Mouse (Mus musculus): ENCODE data around the gene Gm21969. TPM values are rescaled to one million over a fixed set of nuclear protein-coding genes. Genes with fewer than 3 reads are reported as not detected.

Gene Gm21969
- total RNA-seq, 2 experiments from 2014 or later: not detected

- ATAC-seq (replicated peaks; ENCODE audit: low FRiP score, poor library complexity, severe bottlenecking): no peak
Measured at GRCm38 (mm10) chr4:139640775-139641174, 37.8 kb downstream of the Gm21969 start.

GRCm38 (mm10) chr4:139641829-139642425, 38.9 kb downstream of the Gm21969 start:
- ATAC-seq (replicated peaks; ENCODE audit: low FRiP score, poor library complexity, severe bottlenecking): no peak

- ATAC-seq (replicated peaks; ENCODE audit: low FRiP score, poor library complexity, severe bottlenecking): peak; percentile 60; the same call in 1 of the 2 replicates
Measured at GRCm38 (mm10) chr4:139643972-139644371, 41.0 kb downstream of the Gm21969 start.

GRCm38 (mm10) chr4:139646916-139647315, 43.9 kb downstream of the Gm21969 start:
- ATAC-seq (replicated peaks; ENCODE audit: low FRiP score, poor library complexity, severe bottlenecking): no peak

- no peak for ATAC-seq (replicated peaks; ENCODE audit: low FRiP score, poor library complexity, severe bottlenecking)
Measured at GRCm38 (mm10) chr4:139650086-139650743, 47.2 kb downstream of the Gm21969 start.

GRCm38 (mm10) chr4:139650907-139651306, 47.9 kb downstream of the Gm21969 start:
- no peak for ATAC-seq (replicated peaks; ENCODE audit: low FRiP score, poor library complexity, severe bottlenecking)

GRCm38 (mm10) chr4:139653238-139653637, 50.3 kb downstream of the Gm21969 start, which contains the start of gene Tas1r2:
Gene Tas1r2, plus strand, starts transcription at chr4:139653538.
- ATAC-seq (replicated peaks; ENCODE audit: low FRiP score, poor library complexity, severe bottlenecking): no peak

GRCm38 (mm10) chr4:139661897-139662296, 58.9 kb downstream of the Gm21969 start:
- no peak for ATAC-seq (replicated peaks; ENCODE audit: low FRiP score, poor library complexity, severe bottlenecking)

GRCm38 (mm10) chr4:139667632-139668031, 64.6 kb downstream of the Gm21969 start:
- ATAC-seq (replicated peaks; ENCODE audit: low FRiP score, poor library complexity, severe bottlenecking): no peak

GRCm38 (mm10) chr4:139669847-139670246, 66.9 kb downstream of the Gm21969 start:
- peak; percentile 71 for ATAC-seq (replicated peaks; ENCODE audit: low FRiP score, poor library complexity, severe bottlenecking)

GRCm38 (mm10) chr4:139675696-139676095, 72.7 kb downstream of the Gm21969 start:
- no peak for ATAC-seq (replicated peaks; ENCODE audit: low FRiP score, poor library complexity, severe bottlenecking)

GRCm38 (mm10) chr4:139683728-139684638, 81.0 kb downstream of the Gm21969 start:
- ATAC-seq (replicated peaks; ENCODE audit: low FRiP score, poor library complexity, severe bottlenecking): peak; percentile 71

- ATAC-seq (replicated peaks; ENCODE audit: low FRiP score, poor library complexity, severe bottlenecking): peak; percentile 35; the same call in 1 of the 2 replicates
Measured at GRCm38 (mm10) chr4:139684639-139685017, 81.6 kb downstream of the Gm21969 start.

- ATAC-seq (replicated peaks; ENCODE audit: low FRiP score, poor library complexity, severe bottlenecking): no peak
Measured at GRCm38 (mm10) chr4:139688058-139688457, 85.1 kb downstream of the Gm21969 start.

GRCm38 (mm10) chr4:139689627-139690269, 86.8 kb downstream of the Gm21969 start:
- ATAC-seq (replicated peaks; ENCODE audit: low FRiP score, poor library complexity, severe bottlenecking): no peak

GRCm38 (mm10) chr4:139693315-139693714, 90.3 kb downstream of the Gm21969 start:
- ATAC-seq (replicated peaks; ENCODE audit: low FRiP score, poor library complexity, severe bottlenecking): no peak

GRCm38 (mm10) chr4:139697755-139698154, 94.8 kb downstream of the Gm21969 start:
- no peak for ATAC-seq (replicated peaks; ENCODE audit: low FRiP score, poor library complexity, severe bottlenecking)

- no peak for ATAC-seq (replicated peaks; ENCODE audit: low FRiP score, poor library complexity, severe bottlenecking)
Measured at GRCm38 (mm10) chr4:139698602-139699001, 95.6 kb downstream of the Gm21969 start.

- ATAC-seq (replicated peaks; ENCODE audit: low FRiP score, poor library complexity, severe bottlenecking): no peak
Measured at GRCm38 (mm10) chr4:139702914-139703313, 99.9 kb downstream of the Gm21969 start.

GRCm38 (mm10) chr4:139703468-139703867, 100.5 kb downstream of the Gm21969 start:
- ATAC-seq (replicated peaks; ENCODE audit: low FRiP score, poor library complexity, severe bottlenecking): no peak
